Mouse (Mus musculus) ES-E14 (cell line): ENCODE results near the gene Nup210l.

Experiments
- CHD2 ChIP-seq: IDR thresholded peaks from 2 replicates; pipeline ENCODE4 v1.6.1; 2014; ENCODE audit warnings: mild to moderate bottlenecking, low read depth, low read length, inconsistent platforms
- MAFK ChIP-seq: IDR thresholded peaks from 2 replicates; pipeline ENCODE4 v1.6.1; 2014; ENCODE audit warnings: mild to moderate bottlenecking, low read depth, low read length, inconsistent platforms; ENCODE audit not compliant: insufficient read depth
- ZNF384 ChIP-seq: IDR thresholded peaks from 2 replicates; pipeline ENCODE4 v1.6.1; 2012; ENCODE audit warnings: low read depth, low read length, inconsistent platforms

DNA sequence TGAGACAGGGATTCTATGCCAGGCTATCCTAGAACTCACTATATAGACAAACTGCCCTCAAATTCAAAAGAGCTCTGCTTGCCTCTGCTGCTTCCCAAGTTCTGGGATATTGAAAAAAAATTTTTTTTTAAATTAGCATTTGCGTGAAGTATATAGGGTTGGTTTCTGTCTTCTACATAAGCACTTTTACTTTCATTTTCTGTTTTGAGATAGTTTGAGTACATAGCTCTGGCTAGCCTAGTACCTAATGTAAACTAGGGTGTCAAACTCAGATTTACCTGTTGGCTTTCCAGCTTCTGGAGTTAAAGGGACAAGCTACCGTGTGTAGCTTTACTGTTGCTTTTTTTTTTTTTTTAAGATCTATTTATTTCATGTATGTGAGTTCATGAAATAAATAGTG is 2.3 kb upstream of the Nup210l start:
- TF ChIP-seq CHD2, result no peak
- no peak for TF ChIP-seq MAFK
- no peak for TF ChIP-seq ZNF384
